Mouse (Mus musculus) gastrocnemius, postnatal 25 days (tissue): Measurements from ENCODE around the gene Ube2f. TPM values are rescaled to one million over a fixed set of nuclear protein-coding genes. Genes with fewer than 3 reads are reported as not detected.

Source experiments
- total RNA-seq, 2 experiments: library from RNA; stranded (reverse); gene quantifications; 1 replicate in 1 of 2; 2 replicates in 1 of 2; pipeline ENCODE4 v1.2.3; 2021

The Ube2f gene
- total RNA-seq, 2 experiments from 2014 or later, result 58.9 to 66.0 TPM

Other genes starting within 250 kb of the Ube2f start
- not detected for gene Rbm44, start 105.2 kb upstream of the Ube2f start, total RNA-seq
- gene Ramp1, start 70.5 kb upstream of the Ube2f start, total RNA-seq, result 10 to 100 TPM; 23.9 to 32.4 TPM
- gene Scly, start 48.0 kb downstream of the Ube2f start, total RNA-seq, result 10 to 100 TPM in 1 of 2 experiments, 1 to 10 TPM in 1; 9.8 to 13.9 TPM
- gene Espnl, start 71.8 kb downstream of the Ube2f start, total RNA-seq, result under 1 TPM; 0.08 to 0.18 TPM
- 100 to 1,000 TPM in 1 of 2 experiments, 10 to 100 TPM in 1; 87.8 to 132 TPM for gene Klhl30, start 100.7 kb downstream of the Ube2f start, total RNA-seq
- 1 to 10 TPM; 2.3 to 3.6 TPM for gene Erfe, start 116.1 kb downstream of the Ube2f start, total RNA-seq
- gene Ilkap, start 148.5 kb downstream of the Ube2f start, total RNA-seq, result 10 to 100 TPM; 30.1 to 35.8 TPM
- 1 to 10 TPM; 6.9 to 8.6 TPM for gene Hes6, start 163.7 kb downstream of the Ube2f start, total RNA-seq
- 1 to 10 TPM in 1 of 2 experiments, under 1 TPM in 1; 0.97 to 7.1 TPM for gene Per2, start 209.0 kb downstream of the Ube2f start, total RNA-seq
- gene Traf3ip1, start 244.3 kb downstream of the Ube2f start, total RNA-seq, result 1 to 10 TPM; 2.9 to 3.2 TPM